Mouse (Mus musculus) kidney, adult 11 months (tissue): ENCODE results near the gene Crygb.

ENCODE experiments used
- DNase-seq: peaks from one replicate; pipeline ENCODE4 v3.0.0; 2022

Crygb gene

GRCm38 (mm10) chr1:65082188-65082587 lies at the start of gene Crygb:
TSS of gene Crygb (minus strand) at chr1:65082288.
- DNase-seq = no peak

- DNase-seq = no peak
Observed at GRCm38 (mm10) chr1:65131671-65132070, 49.6 kb upstream of the Crygb start.

DNA sequence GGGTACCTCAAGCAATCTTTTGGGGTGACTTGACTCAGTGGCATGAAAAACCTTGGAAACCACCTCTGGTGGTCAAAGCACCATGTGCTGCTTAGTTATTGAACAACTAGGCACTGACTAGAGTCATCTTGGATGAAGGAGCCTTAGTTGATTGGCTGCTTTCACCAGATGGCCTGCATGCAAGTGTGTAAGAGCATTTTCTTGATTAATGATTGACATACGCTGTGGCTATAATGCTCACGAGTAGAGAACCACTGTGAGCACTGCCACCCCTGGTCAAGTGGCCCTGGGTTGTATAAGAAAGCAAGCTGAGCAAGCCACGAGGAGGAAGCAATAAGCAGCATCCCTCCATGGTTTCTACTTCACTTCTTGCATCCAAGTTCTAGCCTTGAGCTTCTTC lies 48.1 kb upstream of the Crygb start:
- DNase-seq = peak; percentile 73

DNA sequence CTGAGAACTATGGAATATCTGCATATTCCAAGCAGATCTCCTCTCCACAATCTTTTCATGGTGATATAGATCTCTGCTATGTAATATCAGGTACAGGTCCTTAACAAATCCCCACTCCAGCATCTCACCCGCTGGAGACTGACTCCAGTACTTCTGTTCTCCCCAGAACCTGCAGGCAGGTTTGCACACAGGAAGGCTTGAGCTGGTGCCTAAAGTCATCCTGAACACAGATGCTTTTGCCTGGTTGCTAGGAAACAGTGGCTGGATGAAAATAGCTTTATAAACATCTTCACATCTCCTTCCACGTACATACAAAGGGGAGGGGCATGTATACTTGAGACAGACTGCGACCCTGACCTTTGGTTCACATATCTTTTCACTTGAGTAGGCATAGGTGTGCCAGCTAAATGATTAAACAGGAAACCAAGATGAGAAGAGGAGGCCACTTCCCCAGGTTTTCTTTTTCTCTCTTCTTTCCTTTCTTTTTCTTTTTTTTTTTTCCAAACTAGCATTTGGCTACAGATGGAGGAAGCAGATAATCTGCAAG lies 47.6 kb upstream of the Crygb start:
- peak; percentile 45 for DNase-seq

- DNase-seq = no peak
Observed at GRCm38 (mm10) chr1:65122574-65123372, 40.7 kb upstream of the Crygb start, which contains the start of gene D630023F18Rik. TSS of gene D630023F18Rik (minus strand) at chr1:65123214.

DNA sequence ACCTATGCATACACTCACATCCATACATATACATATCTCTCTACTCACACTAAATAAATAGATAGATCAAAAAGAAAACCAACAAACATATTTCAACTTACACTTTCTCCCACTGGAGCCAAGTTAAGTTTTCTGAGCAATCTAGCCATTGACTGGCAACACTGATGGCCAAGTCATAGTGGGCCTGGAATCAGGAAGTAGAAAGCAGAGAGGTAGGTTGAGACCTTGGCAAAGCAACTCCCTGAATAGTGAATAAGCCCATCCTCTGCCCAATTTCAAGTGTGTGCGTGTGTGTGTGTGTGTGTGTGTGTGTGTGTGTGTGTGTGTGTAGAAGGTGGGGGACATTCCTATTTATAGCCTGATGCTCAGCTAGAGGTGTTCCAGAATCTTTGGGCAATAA lies 37.4 kb upstream of the Crygb start, which contains the start of gene Gm28845:
Gene Gm28845, minus strand, starts transcription at position 121 of the 400 bp plus-strand sequence.
- no peak for DNase-seq

GRCm38 (mm10) chr1:65118150-65118913 lies 36.2 kb upstream of the Crygb start:
- peak; percentile 86 for DNase-seq

DNA sequence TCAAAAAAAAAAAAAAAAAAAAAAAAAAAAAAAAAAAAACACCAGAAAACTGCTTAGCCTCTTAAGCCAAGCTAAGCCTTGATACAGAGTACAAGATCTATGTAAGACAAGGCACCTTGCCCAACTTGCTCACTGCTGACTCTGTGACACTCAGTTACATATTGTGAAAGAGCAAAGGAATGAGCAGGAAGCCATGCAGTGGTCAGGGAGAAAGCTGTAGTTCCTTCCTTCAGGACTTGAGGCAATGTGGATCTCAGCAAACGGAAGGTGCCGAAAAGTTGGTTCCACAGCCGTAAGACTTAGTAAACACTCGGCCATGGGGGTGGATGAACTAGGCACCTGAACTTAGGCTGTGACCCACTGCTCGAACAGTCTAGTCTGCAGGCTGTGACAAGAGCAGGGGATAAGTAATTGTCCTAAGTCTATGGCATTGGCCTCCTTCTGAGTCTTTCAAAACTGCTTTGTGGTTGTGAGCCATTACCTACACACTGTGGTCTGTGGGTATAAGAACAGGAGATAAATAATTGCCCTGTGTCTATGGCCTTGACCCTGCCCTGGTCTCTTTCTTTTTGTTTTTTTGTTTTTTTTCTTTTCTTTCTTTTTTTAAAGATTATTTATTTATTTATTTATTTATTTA lies 31.6 kb upstream of the Crygb start:
- no peak for DNase-seq

GRCm38 (mm10) chr1:65112807-65113196 lies 30.7 kb upstream of the Crygb start:
- peak; percentile 45 for DNase-seq

- DNase-seq = peak; percentile 55
Observed at GRCm38 (mm10) chr1:65112031-65112806, 30.1 kb upstream of the Crygb start.

- DNase-seq = no peak
Observed at GRCm38 (mm10) chr1:65109756-65110435, 27.8 kb upstream of the Crygb start.

DNA sequence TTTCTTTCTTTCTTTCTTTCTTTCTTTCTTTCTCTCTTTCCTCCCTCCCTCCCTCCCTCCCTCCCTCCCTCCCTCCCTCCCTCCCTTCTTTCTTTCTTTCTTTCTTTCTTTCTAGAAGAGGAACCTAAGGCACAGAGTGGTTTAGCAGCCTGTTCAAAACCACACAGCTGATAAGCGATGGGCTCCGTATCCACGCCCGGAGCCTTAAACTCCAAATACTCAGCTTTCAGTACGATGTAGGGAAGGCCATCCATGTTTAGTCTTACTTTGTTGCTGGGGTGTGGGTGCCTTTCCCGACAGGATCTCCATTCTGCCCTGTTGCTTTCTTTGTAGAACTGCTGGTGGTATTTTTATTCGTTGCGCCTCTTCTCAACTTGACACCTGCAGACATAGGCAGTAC lies 27.1 kb upstream of the Crygb start:
- no peak for DNase-seq

DNA sequence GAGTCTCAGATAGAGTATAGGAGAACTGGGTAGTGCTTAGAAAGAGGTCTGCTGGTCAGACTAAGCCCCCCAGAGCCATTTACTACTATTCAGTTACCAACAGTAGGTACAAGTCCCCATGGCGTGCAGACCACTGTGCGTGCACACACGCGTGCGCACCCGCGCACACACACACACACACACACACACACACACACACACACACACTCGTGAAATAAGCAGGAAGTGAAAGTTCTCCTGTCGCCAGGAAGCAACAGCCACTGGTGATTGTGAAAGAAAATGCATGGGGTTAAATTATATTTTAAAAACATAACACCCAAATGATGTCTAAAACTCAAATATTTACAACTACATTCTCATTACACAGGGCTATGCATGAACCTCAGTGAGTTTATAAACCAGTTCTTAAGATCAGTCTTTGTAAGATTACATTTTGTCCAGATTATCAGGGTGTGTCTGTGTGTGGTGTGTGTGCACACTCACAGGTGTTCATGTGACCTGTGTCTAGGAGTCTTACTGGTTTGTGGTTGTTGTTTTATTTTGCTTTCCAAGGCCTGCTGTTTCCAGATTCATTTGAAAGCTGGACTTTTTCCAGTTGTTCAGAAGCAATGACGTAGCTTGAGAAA lies 25.7 kb upstream of the Crygb start:
- no peak for DNase-seq

DNA sequence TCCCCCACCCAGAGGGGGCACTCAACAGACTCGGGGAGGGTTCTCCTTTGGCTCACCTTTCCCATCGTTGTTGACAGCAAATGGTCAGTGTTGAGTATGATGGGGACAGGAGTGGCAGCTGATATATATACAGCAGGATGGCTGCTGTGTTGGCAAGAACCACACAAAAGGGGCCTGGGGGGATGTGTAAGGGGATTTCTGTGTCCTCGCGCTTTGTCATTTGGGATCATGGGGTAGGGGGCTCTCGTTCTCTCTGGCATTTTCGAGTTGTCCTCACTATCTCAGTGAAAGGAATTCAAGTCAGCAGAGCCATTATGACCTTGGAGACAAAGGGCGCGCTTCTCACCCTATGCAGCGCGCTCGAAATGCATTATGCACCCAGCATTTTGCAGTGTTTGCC lies 21.2 kb upstream of the Crygb start, which contains the start of gene Cryga:
Gene Cryga, minus strand, starts transcription at position 101 of the 400 bp plus-strand sequence.
- no peak for DNase-seq

DNA sequence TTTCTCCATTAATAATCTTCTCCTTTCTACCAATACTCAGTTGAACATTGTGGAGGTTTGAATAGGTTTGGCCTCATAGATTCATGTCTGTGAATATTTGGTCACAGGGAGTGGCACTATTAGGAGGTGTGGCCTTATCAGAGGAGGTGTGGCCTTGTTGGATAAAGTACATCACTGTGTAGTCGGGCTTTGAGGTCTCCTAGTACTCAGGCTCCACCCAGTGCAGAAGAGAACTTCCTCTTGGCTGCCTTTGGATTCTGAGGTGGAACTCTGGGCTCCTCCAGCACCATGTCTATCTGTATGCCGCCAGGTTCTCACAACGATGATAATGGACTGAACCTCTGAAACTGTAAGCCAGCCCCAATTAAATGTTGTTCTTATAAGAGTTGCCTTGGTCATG lies 14.9 kb upstream of the Crygb start:
- no peak for DNase-seq

GRCm38 (mm10) chr1:65091566-65091965 lies 9.5 kb upstream of the Crygb start:
- DNase-seq = no peak

GRCm38 (mm10) chr1:65090370-65090769 lies 8.3 kb upstream of the Crygb start:
- no peak for DNase-seq

- DNase-seq = no peak
Observed at GRCm38 (mm10) chr1:65088567-65089356, 6.7 kb upstream of the Crygb start.

- DNase-seq = no peak
Observed at GRCm38 (mm10) chr1:65075607-65076006, 6.5 kb downstream of the Crygb start.

DNA sequence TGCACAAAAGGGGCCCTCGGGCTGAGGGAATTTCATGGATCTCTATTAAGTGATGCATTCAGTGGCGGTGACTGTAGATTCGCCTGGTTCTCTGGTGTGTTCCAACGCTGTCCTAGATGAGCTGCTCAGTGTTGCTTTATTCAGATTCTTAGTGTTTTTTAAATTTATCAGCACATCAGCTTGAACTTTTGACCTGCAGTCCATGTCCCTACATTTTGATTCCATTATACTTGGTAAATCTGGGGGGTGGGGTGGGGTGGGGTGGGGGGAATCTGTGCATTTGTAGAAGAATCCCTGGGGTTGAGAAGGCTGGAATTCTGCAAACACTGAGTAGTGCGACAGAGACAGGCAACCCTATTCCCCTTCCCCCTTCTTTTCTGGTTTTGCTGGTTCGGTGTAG lies 8.5 kb downstream of the Crygb start, which contains the start of gene Crygc:
Gene Crygc, minus strand, starts transcription at position 101 of the 400 bp plus-strand sequence.
- no peak for DNase-seq
